Mouse (Mus musculus): ENCODE results near the gene Tbc1d30.

The Tbc1d30 gene

DNA sequence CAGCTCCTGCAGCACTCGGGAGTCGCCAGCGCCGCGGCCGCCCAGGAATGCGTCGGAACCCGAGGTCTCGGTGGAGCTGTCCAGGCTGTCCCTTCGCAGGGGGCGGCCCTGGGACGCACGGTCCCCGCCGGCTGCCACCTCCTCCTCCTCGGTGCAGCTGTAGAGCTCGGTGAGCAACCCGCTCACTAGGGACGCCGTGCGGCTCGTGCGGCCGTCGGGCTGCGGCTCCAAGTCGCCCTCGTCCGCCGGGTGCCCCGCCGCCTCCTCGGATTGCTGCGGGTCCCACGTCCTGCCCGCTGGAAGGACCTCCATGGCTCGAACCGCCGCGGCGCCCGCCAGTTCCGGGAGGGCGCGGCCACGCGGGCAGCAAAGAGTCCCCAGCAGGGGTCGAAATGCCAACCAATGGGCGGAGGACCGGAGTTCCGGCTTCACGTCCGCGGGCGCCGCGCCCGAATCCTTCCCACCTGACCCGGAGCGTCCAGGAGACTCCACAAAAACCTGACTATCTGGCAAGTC is at the start of gene Tbc1d30:
Gene Tbc1d30, minus strand, starts transcription at position 213 of the 516 bp plus-strand sequence.
- in situ Hi-C loops (cut with MboI, MseI), result no loop called here

DNA sequence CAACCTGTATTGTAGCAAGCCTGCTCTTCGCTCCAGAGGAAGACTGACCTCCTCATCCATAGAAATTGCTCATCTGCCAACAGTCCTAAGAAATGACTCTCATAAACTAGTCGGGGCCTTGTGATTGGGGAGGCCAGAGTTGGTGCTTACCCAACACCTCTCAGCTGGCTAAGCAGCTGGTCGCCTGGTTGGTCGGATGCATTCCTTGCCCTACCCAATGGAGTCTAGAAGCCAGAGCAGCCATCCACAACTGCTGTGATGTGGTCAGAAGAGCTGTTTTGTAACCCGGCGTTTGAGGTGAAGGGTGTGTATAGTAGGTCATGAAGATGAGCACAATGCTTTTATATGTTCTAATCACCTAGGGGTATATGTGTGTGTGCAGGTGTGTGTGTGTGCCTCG is 47.5 kb upstream of the Tbc1d30 start:
- in situ Hi-C loops (cut with MboI, MseI), result no loop called here

DNA sequence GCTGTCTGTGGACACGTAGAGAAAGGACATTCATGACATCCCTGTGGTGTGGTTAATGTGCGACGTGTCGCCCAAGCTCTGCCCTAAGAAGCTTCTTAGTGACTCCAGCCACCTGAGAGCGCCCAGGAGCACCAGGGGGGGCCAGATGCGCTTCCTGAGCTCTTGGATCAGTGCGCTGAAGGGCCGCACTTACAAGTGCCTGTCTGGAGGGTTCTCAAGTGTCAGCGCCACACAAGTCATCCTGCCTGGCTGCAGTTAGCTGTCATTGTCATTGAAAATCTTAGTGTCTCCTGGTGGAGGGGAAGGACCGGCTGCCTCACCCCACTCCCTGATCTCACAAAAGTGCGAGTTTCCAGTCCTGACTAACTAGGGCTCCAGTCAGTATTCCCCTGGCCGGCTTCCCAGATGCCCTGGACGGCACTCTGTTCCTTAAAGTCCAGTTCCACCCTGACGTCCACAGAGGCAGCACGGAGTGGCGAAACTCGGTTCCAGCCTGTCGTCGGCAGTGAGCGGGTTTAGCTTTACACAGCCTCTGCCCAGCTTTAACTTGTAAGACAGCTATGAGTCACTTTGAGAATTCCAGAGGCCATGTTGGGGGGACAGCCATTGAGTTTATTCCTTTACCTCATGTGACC is 44.6 kb upstream of the Tbc1d30 start:
- in situ Hi-C loops (cut with MboI, MseI), result no loop called here

DNA sequence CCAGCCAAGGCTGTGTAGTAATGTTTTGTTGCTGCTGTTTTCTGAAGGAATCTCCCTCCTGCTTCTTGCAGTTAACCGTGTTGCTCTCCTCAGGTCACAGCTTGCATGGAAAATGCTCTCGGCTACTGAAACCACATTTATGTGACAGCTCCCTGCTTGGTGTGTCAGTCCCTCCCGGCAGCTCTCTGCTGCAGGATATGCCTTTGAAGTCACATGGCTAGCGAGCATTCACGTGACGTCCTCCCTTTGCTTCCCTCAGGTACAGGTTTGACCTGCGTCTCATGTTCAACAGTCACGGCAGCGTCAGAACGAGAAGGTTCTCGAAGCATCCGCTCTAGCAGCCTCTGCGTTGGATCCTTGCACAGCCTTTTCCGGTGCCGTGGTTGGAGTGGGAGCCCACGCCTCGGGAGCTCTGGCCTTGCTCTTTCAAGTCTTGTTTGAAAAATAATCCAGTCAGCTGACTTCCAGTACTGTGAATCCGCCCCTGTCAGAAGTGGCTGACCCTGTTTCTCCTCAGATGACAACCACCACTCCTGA is 43.8 kb upstream of the Tbc1d30 start:
- in situ Hi-C loops (cut with MboI, MseI), result no loop called here

DNA sequence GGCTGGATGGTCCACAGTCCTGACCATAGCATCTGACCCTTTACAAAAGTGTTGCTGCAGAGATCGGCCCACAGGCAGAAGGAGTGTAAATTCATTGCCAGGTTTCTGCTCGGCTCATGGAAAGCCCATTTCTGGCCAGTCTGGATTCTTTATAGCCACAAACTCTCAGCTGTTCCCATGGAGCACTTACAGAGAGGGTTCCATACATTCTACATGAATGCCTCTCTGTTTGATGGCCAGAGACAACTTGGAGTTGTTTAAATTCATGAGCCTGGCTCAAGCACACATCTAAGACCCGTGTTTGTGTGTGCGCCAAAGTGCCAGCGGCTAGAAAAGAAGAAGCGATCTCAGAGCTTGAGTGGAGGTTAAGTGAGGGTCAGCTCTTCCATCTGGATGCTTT is 43.2 kb upstream of the Tbc1d30 start:
- in situ Hi-C loops (cut with MboI, MseI), result no loop called here

DNA sequence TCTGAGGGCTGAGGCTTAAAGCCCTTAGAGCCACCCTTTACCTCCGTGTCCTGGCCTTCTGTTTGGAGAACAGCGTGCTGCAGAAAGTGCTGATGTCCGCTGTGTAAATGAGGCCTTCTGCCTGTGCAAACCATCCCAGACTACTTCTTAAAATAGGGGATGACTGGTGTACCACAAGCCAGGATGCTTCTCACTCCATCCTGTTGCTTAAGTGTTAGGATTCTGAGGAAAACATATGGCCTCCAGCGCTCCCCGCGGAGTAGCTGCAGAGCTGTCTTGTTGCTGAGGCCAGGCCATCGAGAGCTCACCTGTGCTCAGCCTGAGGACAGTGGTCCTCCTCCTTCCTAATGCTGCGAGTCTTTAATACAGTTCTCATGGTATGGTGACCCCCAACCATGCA is 40.8 kb upstream of the Tbc1d30 start:
- in situ Hi-C loops (cut with MboI, MseI), result no loop called here

DNA sequence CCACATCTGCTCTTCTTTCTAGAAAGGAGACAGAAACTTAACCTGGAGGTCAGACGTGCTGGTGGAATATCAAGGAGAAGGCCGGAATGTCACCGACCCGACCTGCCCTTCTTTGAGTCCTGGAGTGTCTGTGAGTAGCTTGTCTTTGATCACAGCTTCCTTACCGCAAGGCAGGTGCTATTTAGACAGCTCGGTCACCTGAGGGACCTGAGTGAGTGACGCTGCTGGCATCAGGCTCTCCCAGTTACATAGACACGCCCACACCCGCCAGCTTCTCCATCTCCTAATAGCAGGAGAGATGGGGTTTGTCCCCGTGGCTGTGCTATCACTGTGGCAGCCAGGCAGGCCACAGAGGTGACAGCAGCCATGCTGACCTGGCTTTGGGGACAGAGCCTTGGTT is 39.5 kb upstream of the Tbc1d30 start:
- in situ Hi-C loops (cut with MboI, MseI), result no loop called here

DNA sequence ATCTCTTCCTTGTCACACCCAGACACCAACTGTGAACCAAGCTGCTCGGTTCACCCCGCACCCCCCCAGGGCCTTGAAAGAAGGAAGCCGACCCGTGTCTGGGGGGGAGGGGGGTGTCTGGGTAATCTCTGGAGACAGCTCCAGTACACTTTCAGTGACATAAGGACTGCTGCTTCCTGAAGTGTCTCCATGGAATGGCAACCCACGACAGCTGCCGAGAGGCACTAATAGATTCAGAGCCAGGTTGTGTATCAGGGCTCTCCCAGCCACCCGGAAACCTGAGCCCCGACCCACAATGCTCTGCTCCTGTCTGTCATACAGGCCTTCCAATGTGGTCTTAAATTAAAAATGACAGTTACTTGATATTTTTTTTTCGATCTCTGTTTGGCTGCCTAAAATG is 35.3 kb upstream of the Tbc1d30 start:
- in situ Hi-C loops (cut with MboI, MseI), result no loop called here

DNA sequence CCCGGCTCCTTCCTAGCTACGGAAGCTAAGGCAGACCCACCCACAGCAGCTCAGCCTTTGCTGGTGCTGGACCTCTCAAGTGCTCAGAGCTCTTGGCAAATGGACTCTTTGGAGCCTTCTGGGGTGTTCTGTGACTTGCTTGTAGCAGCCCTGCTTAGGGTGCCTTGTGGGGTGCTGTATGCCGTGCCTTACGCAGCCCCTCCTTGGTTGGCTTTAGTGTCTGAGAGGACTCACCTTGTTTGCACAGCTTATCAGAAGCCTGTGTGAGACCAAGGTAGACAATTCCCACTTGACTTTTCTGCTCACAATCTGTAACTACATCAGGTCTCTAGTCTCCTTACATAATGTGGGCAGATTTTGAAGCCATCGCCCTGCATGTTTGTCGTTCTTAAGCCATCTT is 34.6 kb upstream of the Tbc1d30 start:
- in situ Hi-C loops (cut with MboI, MseI), result no loop called here

DNA sequence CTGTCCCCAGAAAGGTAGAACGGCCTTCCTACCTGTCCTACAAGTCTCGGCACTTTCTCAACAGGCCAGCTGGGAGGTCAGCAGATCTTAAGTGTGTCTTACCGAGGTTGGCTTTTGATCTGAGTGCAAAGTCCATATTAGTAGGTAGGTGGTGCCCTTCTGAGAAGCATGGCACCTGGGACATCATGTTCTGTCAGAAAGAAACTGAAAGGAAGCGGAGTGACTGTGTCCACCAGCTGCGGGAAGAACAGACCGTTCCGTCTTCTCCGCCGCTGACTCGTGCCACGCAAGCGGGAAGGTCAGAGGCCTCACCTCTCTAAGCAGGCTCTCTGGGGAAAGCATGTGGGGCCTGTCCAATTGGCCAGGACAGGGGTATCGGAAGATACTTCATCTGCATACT is 33.6 kb upstream of the Tbc1d30 start:
- in situ Hi-C loops (cut with MboI, MseI), result no loop called here

DNA sequence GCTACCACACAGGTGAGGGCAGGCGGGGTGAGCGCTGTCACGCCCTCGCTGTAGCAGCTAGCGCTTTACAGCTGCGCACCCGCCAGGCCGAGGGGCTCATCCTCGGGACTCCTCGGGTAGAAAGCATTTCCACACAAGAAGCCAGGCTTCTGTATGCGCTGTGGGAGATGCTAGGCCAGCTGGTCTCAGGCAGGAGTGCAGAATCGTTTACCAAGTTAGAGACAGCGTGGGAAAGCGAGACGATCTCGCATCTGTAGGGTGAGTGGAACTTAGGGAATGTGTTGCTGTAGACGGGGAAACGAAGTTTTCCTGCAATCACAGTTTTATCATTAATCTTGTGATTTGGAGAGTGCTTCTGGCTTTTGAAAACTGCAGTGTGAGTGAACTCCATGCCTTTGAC is 30.2 kb upstream of the Tbc1d30 start:
- in situ Hi-C loops (cut with MboI, MseI), result no loop called here

DNA sequence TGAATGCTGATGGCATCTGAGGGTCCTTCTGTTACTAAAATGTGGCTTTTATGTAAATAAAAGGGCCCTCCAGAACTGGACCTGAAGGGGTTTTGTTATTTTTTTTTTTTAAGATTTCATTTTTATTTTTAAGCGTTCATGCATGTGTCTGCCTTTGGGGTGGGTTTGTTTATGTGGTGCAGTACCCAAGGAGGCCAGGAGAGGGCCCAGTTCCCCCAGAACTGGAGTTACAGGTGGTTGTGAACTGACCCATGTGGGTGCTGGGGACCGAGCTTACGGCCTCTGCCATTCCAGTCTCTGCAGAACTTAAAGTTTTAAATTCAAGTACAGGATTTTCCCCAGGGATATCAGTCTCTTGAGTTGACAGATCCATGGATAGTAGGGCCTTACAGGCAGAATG is 28.3 kb upstream of the Tbc1d30 start:
- in situ Hi-C loops (cut with MboI, MseI), result no loop called here

DNA sequence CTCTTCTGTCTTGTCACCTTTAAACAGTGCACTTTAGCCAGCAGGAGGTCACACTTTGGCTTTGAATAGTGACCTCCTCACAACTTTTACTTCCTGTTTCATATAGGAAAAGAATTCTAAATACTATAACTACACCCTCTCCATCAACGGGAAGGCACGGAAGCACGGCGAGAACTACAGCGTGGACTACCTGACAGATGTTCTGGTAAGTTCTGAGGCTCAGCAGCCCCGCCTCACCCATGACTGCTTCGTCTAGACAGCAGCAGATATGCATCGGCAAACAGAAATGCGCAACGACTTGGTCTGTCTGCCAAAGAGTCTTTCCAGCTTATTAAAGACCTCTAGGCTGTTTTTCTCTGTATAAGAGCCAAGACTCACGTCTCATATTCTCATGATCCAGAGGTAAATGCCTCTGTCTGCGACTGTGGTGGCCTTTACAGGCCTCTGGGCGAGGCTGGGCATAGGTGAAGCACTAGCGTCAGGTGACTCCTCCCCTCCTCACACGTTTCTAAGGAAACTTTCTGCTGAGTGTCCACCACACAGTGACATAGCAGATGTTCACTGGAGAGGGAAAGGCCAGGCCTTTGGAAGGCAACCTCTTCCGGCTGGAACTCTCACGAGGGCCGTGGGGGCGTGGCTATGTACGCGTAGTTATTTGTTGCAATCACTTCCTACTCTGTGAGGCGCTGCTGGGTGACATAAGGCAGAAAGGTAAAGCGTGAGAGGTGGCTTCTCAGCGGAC is 25.6 kb upstream of the Tbc1d30 start:
- in situ Hi-C loops (cut with MboI, MseI), result no loop called here

DNA sequence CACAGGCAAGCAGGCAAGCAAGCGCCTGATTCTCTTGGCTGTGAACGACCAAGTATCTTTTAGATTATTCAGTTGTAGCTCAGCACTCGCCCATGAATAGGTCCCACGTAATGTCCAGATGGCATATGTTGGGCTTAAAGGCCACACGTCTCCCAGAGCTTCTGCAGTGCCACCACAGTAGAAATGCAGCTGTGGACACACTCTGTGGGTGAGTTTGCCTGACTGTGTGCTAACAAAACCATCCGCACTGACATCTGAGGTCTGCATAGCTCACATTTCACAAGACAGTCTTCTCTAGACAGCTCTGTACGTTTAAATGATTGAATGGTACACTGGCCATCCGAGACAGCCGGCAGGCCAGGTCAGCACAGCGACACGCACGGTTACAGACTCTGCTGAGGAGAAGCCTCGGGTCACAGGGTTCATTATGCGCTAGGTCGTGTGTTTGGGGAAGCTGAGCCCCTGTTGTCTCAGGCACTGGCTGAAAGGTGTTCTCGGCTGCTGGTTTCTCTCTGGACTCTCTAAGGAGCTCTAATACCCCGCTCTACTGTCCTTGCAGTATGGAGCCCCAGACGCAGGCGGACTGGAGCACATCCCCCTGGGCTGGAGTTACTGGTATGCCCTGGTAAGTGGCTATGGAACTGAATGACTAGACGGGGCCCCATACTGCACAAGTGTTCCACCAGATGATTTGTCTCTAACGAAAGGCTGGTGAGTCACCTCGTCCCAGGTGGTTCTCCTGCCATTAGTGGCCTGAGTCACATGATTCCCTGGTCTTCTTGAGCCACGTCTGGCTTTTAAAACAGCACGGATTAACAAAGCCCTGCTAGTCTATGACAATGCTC is 24.8 kb upstream of the Tbc1d30 start:
- in situ Hi-C loops (cut with MboI, MseI), result no loop called here

DNA sequence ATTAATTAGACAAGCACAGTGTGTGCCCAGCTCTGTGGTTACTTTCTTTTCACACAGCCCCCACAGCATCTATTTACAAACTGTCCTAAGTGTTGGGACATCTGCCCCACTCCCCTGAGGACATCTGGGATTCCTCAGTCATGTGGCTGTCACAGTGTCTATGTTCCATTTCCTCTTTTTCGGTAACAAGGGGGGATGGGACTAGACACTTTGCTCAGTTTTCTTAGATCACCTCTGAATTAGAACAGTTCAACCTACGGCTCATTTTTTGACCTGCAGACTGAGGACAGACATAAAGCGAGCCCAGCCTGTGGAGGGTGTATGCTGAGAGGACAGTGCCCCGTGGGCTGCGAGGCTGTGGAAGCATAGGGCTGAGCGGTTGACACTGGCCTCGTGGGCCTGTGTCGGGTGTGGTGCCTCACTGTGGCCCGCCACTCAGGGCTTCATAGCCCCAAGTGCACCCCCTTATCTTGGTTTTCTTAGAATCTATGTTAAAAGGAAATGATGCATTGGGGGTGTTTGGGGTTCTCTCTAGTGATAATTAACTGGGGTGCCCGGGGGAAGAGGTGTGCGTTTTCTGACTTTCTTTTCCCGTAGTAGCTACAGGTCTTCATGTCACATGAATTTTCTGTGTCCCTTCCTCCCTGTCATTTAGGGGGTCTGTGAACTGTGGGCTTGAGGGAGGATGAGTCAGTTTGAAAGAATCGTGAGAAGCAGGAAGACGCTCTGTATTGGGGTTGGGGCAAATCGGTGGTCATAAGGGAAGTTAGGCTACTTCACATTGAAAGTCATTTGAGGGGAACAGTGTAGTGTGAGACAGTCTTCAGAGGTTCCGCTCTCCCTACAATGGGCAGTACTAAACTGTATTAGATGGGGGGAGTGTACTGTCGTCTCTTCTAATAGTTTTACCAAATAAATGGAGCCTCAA is 23.9 kb upstream of the Tbc1d30 start:
- in situ Hi-C loops (cut with MboI, MseI), result no loop called here

DNA sequence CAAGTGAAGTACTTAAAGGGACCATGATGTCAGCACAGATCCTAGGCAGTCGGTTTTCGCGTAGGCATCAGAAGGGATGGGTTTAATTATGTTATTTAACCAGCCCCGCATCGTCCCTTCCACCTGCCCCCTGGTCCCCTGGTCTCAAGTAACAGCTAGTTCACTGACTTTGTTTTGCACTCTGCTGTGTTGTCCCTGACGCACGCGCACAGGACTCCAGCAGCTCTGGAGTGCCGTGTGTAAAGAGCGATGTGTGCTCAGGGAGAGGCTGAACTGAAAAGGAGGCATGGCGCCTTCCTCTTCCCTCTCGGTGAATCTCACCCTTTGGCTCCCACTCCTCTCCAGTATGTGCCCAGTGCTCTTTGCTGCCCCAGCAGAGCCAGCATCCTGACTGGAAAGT is 22.9 kb upstream of the Tbc1d30 start:
- in situ Hi-C loops (cut with MboI, MseI), result no loop called here

DNA sequence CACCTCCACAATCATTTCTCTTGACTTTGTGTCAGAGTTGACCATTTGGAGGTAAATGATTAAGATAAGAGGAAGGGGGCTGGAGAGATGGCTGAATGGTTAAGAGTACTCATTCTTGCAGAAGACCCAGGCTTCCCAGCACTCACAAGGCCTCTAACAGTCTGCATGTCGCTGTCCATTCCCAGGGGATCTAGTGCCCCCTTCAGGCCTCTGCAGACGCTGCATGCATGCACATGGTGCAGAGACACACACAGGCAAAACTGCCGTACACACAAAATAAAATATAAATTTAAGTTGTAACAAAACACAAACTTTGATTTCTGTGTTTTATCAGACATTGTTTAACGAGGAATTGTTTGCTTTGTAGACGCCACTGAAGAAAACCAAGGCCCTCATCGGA is 19.7 kb upstream of the Tbc1d30 start:
- in situ Hi-C loops (cut with MboI, MseI), result no loop called here

DNA sequence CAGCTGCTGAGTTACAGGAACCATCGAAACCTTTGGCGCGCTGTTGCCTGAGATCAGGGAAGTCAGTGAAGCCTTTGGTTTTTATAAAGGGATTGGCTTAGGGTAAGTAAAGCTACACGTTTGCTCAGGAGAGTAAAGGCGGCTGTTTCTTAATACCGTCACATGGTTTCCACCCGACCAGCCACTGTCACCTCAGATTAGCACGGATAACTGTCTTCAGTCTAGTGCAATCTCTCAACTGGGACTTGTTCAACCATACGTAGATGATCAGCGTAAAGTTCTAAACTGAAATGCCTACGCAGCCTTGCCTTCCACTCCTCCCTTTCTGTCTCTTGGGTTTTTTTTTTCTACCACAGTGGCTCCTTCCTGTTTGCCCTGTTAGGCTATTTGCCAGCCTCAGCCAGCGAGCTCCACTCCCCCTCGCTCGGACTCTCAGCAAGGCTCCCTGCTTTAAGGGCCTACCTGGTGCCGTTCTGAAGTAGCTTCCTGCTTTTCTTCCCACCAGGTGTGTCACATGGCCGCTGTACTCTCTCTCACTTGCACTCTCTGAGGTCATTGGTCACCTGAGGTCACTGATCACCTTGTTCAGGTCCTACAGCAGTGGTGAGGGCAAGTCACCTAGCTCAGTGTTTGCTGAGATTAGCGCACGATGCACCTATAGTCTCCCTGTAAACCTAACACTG is 17.8 kb upstream of the Tbc1d30 start:
- in situ Hi-C loops (cut with MboI, MseI), result loop anchor here (10.0 kb wide), 1 partner anchor 146 kb away; no protein-coding TSS in a partner anchor

DNA sequence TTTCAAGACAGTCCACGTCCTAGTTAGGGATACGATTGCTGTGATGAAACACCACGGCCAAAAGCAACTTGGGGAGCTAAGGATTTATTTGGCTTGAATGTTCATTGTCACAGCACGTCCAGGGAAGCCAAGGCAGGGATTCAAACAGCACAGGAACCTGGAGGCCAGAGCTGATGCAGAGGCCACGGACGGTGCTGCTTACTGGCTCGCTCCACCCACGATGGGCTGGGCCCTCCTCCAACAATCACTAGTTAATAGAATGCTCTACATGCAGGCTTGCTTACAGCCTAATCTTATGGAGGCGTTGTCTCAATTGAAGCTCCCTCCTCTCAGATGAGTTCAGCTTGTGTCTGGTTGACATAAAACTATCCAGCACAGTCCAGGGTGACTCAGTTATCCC is 16.7 kb upstream of the Tbc1d30 start:
- in situ Hi-C loops (cut with MboI, MseI), result loop anchor here (10.0 kb wide), 1 partner anchor 147 kb away; no protein-coding TSS in a partner anchor

DNA sequence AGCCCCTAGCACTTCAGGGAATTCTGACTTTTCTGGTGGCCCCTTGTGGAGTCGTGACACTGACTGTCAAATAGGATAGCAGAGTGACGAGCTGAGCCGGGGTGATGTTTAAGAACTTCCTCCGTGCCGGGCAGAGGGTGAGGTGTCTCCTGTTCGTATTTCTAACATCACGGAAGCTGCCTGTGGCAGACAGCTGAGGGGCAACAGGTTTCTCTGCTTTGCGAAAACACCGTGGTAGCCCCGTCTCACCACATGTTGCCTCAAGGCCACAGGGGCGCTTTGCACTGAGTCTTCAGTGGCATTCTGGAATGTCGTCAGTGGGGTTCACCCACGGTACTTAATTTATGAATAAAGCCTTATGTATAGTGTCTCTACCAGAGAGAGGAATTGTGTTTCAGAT is 16.2 kb upstream of the Tbc1d30 start:
- in situ Hi-C loops (cut with MboI, MseI), result loop anchor here (10.0 kb wide), 1 partner anchor 148 kb away; no protein-coding TSS in a partner anchor
